In genomic region chr3:38952602-38953001, GRCm38 (mm10) we compare ENCODE assay signal across 19 mouse cellular contexts.
DNase-seq lines count a peak whose midpoint lies in the region; ATAC-seq and TF ChIP-seq lines count a peak whose summit lies in the region.
"Had no signal": no experiment of that assay in that cellular context is flagged by ENCODE, and none has a peak within 500 bp of the region (broad histone marks: within the 10 kb centered on the region; RNA-seq: fewer than 3 reads in every experiment).

No protein-coding gene starts in this region.

- H3K4me1 ChIP-seq in heart, embryonic 12.5 days (replicated peaks) = peaks cover 6% of the 10 kb centered on the region; the same call in 1 of the 2 replicates
- peaks cover 10% of the 10 kb centered on the region; the same call in 1 of the 2 replicates for H3K4me1 ChIP-seq in kidney, embryonic 14.5 days (ENCODE audit: control insufficient read depth, insufficient read depth, low read length)
- no peaks in the 10 kb centered on the region for H3K4me1 ChIP-seq in liver, postnatal 0 days (ENCODE audit: insufficient read depth)
- H3K4me1 ChIP-seq: embryonic facial prominence, embryonic 15.5 days; forebrain, embryonic 10.5 days; hindbrain, embryonic 10.5 days; intestine, embryonic 15.5 days had no signal

- no peak for ATAC-seq in heart, embryonic 12.5 days (ENCODE audit: insufficient number of reproducible peaks, low FRiP score)
- ATAC-seq in kidney, embryonic 14.5 days (ENCODE audit: low FRiP score, low TSS enrichment) = no peak
- ATAC-seq in liver, postnatal 0 days = no peak
- ATAC-seq: forebrain, embryonic 14.5 days; intestine, embryonic 15.5 days had no signal

- no peaks in the 10 kb centered on the region for H3K27me3 ChIP-seq in heart, embryonic 12.5 days (replicated peaks)
- no peaks in the 10 kb centered on the region for H3K27me3 ChIP-seq in kidney, embryonic 14.5 days (ENCODE audit: control insufficient read depth, insufficient read depth, low read length)
- no peaks in the 10 kb centered on the region for H3K27me3 ChIP-seq in liver, postnatal 0 days (ENCODE audit: insufficient read depth, low read length)
- H3K27me3 ChIP-seq: embryonic facial prominence, embryonic 15.5 days; intestine, embryonic 15.5 days had no signal

- WGBS in heart, embryonic 12.5 days = 48% methylated on average over 3 of the region's 3 CpGs
- 71% methylated on average over 3 of the region's 3 CpGs for WGBS in kidney, embryonic 14.5 days
- WGBS in liver, postnatal 0 days (ENCODE audit: insufficient replicate concordance) = 60% methylated on average over 3 of the region's 3 CpGs

- peaks cover 28% of the 10 kb centered on the region for H3K36me3 ChIP-seq in heart, embryonic 12.5 days
- H3K36me3 ChIP-seq in kidney, embryonic 14.5 days (ENCODE audit: control insufficient read depth, insufficient read depth, low read length) = peaks cover 14% of the 10 kb centered on the region; the same call in 1 of the 2 replicates
- no peaks in the 10 kb centered on the region for H3K36me3 ChIP-seq in liver, postnatal 0 days (replicated peaks; ENCODE audit: insufficient read depth, low read length)
- H3K36me3 ChIP-seq: intestine, embryonic 15.5 days had no signal

- TF ChIP-seq EP300 in liver, postnatal 0 days (IDR thresholded peaks at IDR 0.05; ENCODE audit: low read depth) = 0 out of 2 replicates have a peak, but pooled peaks have one; percentile 12

- peak; percentile 6 to 54 for DNase-seq in heart, adult 9 months (ENCODE audit: low spot score in 2 of 2)
- DNase-seq in kidney, adult 9 months = peak; percentile 13
- DNase-seq in liver, postnatal 0 days = no peak
- no peak for DNase-seq in liver
- DNase-seq: adrenal gland, adult 2 months; adrenal gland, postnatal 25 days; cerebellum, adult 2 months; cerebellum, postnatal 10 days; embryo, embryonic 11 days; heart, postnatal 10 days had no signal

- no peak overlapping the region for H3K4me2 ChIP-seq in heart, embryonic 12.5 days
- no peak overlapping the region for H3K4me2 ChIP-seq in kidney, embryonic 14.5 days (replicated peaks; ENCODE audit: low read depth, low read length)
- no peak overlapping the region for H3K4me2 ChIP-seq in liver, postnatal 0 days (ENCODE audit: low read depth, low read length)
- H3K4me2 ChIP-seq: embryonic facial prominence, embryonic 15.5 days; hindbrain, embryonic 14.5 days; intestine, embryonic 15.5 days had no signal

- no peak overlapping the region for H3K4me3 ChIP-seq in heart, embryonic 12.5 days
- no peak overlapping the region for H3K4me3 ChIP-seq in kidney, embryonic 14.5 days (ENCODE audit: low read length)
- H3K4me3 ChIP-seq in liver, postnatal 0 days (ENCODE audit: low read depth, low read length) = no peak overlapping the region
- H3K4me3 ChIP-seq: embryonic facial prominence, embryonic 15.5 days; erythroblast, embryonic 14.5 days; forebrain, embryonic 10.5 days; hindbrain, embryonic 10.5 days; intestine, embryonic 15.5 days had no signal

- no peak overlapping the region for H3K9ac ChIP-seq in heart, embryonic 12.5 days
- no peak overlapping the region for H3K9ac ChIP-seq in kidney, embryonic 14.5 days (ENCODE audit: low read depth, low read length)
- no peak overlapping the region for H3K9ac ChIP-seq in liver, postnatal 0 days (replicated peaks)
- H3K9ac ChIP-seq: embryonic facial prominence, embryonic 15.5 days; hindbrain, embryonic 14.5 days; intestine, embryonic 15.5 days had no signal

- no peak overlapping the region for H3K27ac ChIP-seq in heart, embryonic 12.5 days (ENCODE audit: poor library complexity, severe bottlenecking)
- no peak overlapping the region for H3K27ac ChIP-seq in kidney, embryonic 14.5 days (ENCODE audit: low read depth, low read length)
- H3K27ac ChIP-seq in liver, postnatal 0 days (ENCODE audit: low read depth) = no peak overlapping the region
- H3K27ac ChIP-seq: embryonic facial prominence, embryonic 15.5 days; forebrain, embryonic 10.5 days; hindbrain, embryonic 10.5 days; hindbrain, embryonic 14.5 days; intestine, embryonic 15.5 days had no signal

- TF ChIP-seq CTCF in liver, postnatal 0 days (IDR thresholded peaks at IDR 0.05; ENCODE audit: low read depth) = no peak

- H3K9me3 ChIP-seq in heart, embryonic 12.5 days (replicated peaks) = no peaks in the 10 kb centered on the region
- H3K9me3 ChIP-seq in kidney, embryonic 14.5 days (ENCODE audit: control insufficient read depth, low read length) = no peaks in the 10 kb centered on the region
- no peaks in the 10 kb centered on the region for H3K9me3 ChIP-seq in liver, postnatal 0 days (ENCODE audit: low read length)
- H3K9me3 ChIP-seq: embryonic facial prominence, embryonic 15.5 days; forebrain, embryonic 10.5 days; hindbrain, embryonic 10.5 days; intestine, embryonic 15.5 days had no signal

Comparison
In these comparisons a context has a peak if more than half of its experiments do, and no peak if none do; other contexts are left out.
1. DNase-seq: peak in heart, adult 9 months (2 of 2) and kidney, adult 9 months (single experiment); none in liver, postnatal 0 days (single experiment) and liver (single experiment).